Comparison of ENCODE assay signal across 8 mouse cellular contexts in genomic region chr11:51059151-51059571, GRCm38 (mm10). TPM values are rescaled to one million over a fixed set of nuclear protein-coding genes. Genes with fewer than 3 reads are reported as not detected.
DNase-seq lines count a peak whose midpoint lies in the region; ATAC-seq and TF ChIP-seq lines count a peak whose summit lies in the region.

Gene Zfp354a (plus strand): TSS chr11:51059257.

- under 1% methylated on average over 32 of the region's 32 CpGs for WGBS in intestine, postnatal 0 days
- WGBS in midbrain, embryonic 10.5 days: under 1% methylated on average over 32 of the region's 32 CpGs
- WGBS in small intestine, adult 2 months: under 1% methylated on average over 32 of the region's 32 CpGs

- no peaks in the 10 kb centered on the region for H3K9me3 ChIP-seq in erythroblast, embryonic 14.5 days (ENCODE audit: control insufficient read depth, low read length)
- no peaks in the 10 kb centered on the region for H3K9me3 ChIP-seq in intestine, postnatal 0 days (ENCODE audit: control insufficient read depth)
- H3K9me3 ChIP-seq in midbrain, embryonic 10.5 days (replicated peaks): no peaks in the 10 kb centered on the region

- no peak for TF ChIP-seq POLR2A in small intestine, adult 2 months (IDR thresholded peaks at IDR 0.05; ENCODE audit: low read depth, low read length)

- peak within 1 kb of the TSS; percentile 83 for H3K4me2 ChIP-seq in intestine, postnatal 0 days (replicated peaks; ENCODE audit: low read depth)

- no peak for ATAC-seq in erythroblast, adult 5-6 weeks (replicated peaks; ENCODE audit: low FRiP score, poor library complexity, severe bottlenecking)
- ATAC-seq in granulocyte monocyte progenitor cell, adult 5-6 weeks (replicated peaks; ENCODE audit: poor library complexity, severe bottlenecking): peak; percentile 50; the same call in 1 of the 2 replicates
- peak; percentile 94 for ATAC-seq in intestine, postnatal 0 days

- peak within 1 kb of the TSS; percentile 67 for H3K4me3 ChIP-seq in erythroblast, embryonic 14.5 days (replicated peaks)
- H3K4me3 ChIP-seq in intestine, postnatal 0 days (ENCODE audit: low read depth, low read length): peak within 1 kb of the TSS; percentile 70
- peak within 1 kb of the TSS; percentile 85 for H3K4me3 ChIP-seq in midbrain, embryonic 10.5 days
- peak within 1 kb of the TSS; percentile 92 for H3K4me3 ChIP-seq in small intestine, adult 2 months (ENCODE audit: low read depth, low read length)

- no peak within 1 kb of the TSS for H3K27ac ChIP-seq in intestine, postnatal 0 days (ENCODE audit: low read depth, low read length)
- H3K27ac ChIP-seq in midbrain, embryonic 10.5 days (replicated peaks): peak within 1 kb of the TSS; percentile 96
- no peak within 1 kb of the TSS for H3K27ac ChIP-seq in small intestine, adult 2 months (ENCODE audit: insufficient read depth, low read depth, low read length)

- H3K9ac ChIP-seq in intestine, postnatal 0 days (ENCODE audit: low read depth, low read length): peak within 1 kb of the TSS; percentile 64

- H3K27me3 ChIP-seq in erythroblast, embryonic 14.5 days (ENCODE audit: control insufficient read depth): no peaks in the 10 kb centered on the region
- H3K27me3 ChIP-seq in intestine, postnatal 0 days (replicated peaks; ENCODE audit: control insufficient read depth, insufficient read depth, low read length): no peaks in the 10 kb centered on the region
- no peaks in the 10 kb centered on the region for H3K27me3 ChIP-seq in midbrain, embryonic 10.5 days (ENCODE audit: low read depth, poor library complexity, severe bottlenecking)
- H3K27me3 ChIP-seq in small intestine, adult 2 months (ENCODE audit: control insufficient read depth, insufficient read depth, low read length): no peaks in the 10 kb centered on the region

- intact Hi-C loops in left cerebral cortex, postnatal 14 days (cut with DNase I): loop anchor here (2.0 to 10.0 kb wide), 2 partner anchors 204 to 224 kb away; partner anchors contain the start of gene BC049762

- peaks cover 9% of the 10 kb centered on the region for H3K4me1 ChIP-seq in erythroblast, embryonic 14.5 days (ENCODE audit: control insufficient read depth)
- no peaks in the 10 kb centered on the region for H3K4me1 ChIP-seq in intestine, postnatal 0 days (replicated peaks; ENCODE audit: control insufficient read depth, insufficient read depth, low read length)
- peaks cover 13% of the 10 kb centered on the region for H3K4me1 ChIP-seq in midbrain, embryonic 10.5 days
- H3K4me1 ChIP-seq in small intestine, adult 2 months (ENCODE audit: control insufficient read depth, insufficient read depth, insufficient read length, low read length): no peaks in the 10 kb centered on the region

- peak; percentile 91 for DNase-seq in embryo, embryonic 9.5 days (ENCODE audit: extremely low spot score)
- DNase-seq in left cerebral cortex, postnatal 14 days (ENCODE audit: low spot score in 2 of 2): peak; percentile 54 to 74
- peak; percentile 84 for DNase-seq in midbrain, embryonic 10.5 days (ENCODE audit: low spot score)

- no peaks in the 10 kb centered on the region; the same call in 1 of the 2 replicates for H3K36me3 ChIP-seq in erythroblast, embryonic 14.5 days (ENCODE audit: control insufficient read depth)
- no peaks in the 10 kb centered on the region; the same call in 1 of the 2 replicates for H3K36me3 ChIP-seq in intestine, postnatal 0 days (ENCODE audit: control insufficient read depth, insufficient read depth)
- H3K36me3 ChIP-seq in midbrain, embryonic 10.5 days: peaks cover 34% of the 10 kb centered on the region
- no peaks in the 10 kb centered on the region for H3K36me3 ChIP-seq in small intestine, adult 2 months (ENCODE audit: control insufficient read depth, insufficient read depth, low read length)

- TF ChIP-seq CTCF in intestine, postnatal 0 days (IDR thresholded peaks at IDR 0.05; ENCODE audit: low read depth): peak; percentile 48; the same call in 1 of the 2 replicates
- no peak for TF ChIP-seq CTCF in small intestine, adult 2 months (IDR thresholded peaks at IDR 0.05; ENCODE audit: extremely low read depth, insufficient read length, insufficient replicate concordance, low read depth, low read length)

RNA-seq across cellular contexts. Expression of gene Zfp354a, which starts in this region (rescaled TPM):
- not detected in 2 replicates for polyA plus RNA-seq in erythroblast, embryonic 14.5 days (2012)
- 0.21 TPM in 1 of 2 replicates, not detected in the other for total RNA-seq in erythroblast, adult 5-6 weeks (2015; ENCODE audit: low replicate concordance)
- total RNA-seq in erythroblast, adult 5-6 weeks (2017; ENCODE audit: low replicate concordance): not detected in 2 replicates
- total RNA-seq in granulocyte monocyte progenitor cell, adult 5-6 weeks (2014; fragmentation: Nextera tagmentation): 0.83 TPM in 1 of 2 replicates, not detected in the other
- total RNA-seq in granulocyte monocyte progenitor cell, adult 5-6 weeks (2017): not detected in 2 replicates
- polyA plus RNA-seq in intestine, postnatal 0 days (2015; fragmentation: Nextera tagmentation; extraction: Ambion mirVana): 2.3 and 2.6 TPM in 2 replicates
- 10 to 100 TPM in 1 of 2 experiments, 1 to 10 TPM in 1; 7.9 to 10.6 TPM for total RNA-seq in left cerebral cortex, postnatal 14 days (2021)
- 10.2 and 10.8 TPM in 2 replicates for polyA plus RNA-seq in midbrain, embryonic 10.5 days (2016; fragmentation: Nextera tagmentation; extraction: Ambion mirVana)
- polyA plus RNA-seq in small intestine, adult 2 months (2012; rRNA removed): 0.09 and 0.10 TPM in 2 replicates

Comparison
In these comparisons a context has a peak if more than half of its experiments do, and no peak if none do; other contexts are left out.
1. RNA of gene Zfp354a (total RNA-seq): 7.9 to 10.6 TPM in left cerebral cortex, postnatal 14 days; 0.21 TPM in erythroblast, adult 5-6 weeks and 0.83 TPM in granulocyte monocyte progenitor cell, adult 5-6 weeks; every median in the first group is over 4 times any median in the second.
2. Peak in ATAC-seq in granulocyte monocyte progenitor cell, adult 5-6 weeks; RNA of the gene not detected or under 1 TPM.
3. Peak in every context shown above with its lines, with median percentiles within 50 percentile points of each other: H3K4me3 ChIP-seq and DNase-seq.